Mouse (Mus musculus) cortical plate, adult 2 months (tissue): ENCODE results near the gene Svep1. TPM values are rescaled to one million over a fixed set of nuclear protein-coding genes. Genes with fewer than 3 reads are reported as not detected.

Source experiments
- H3K27ac ChIP-seq: fragments of 200-500 bp; 2 replicates; pipeline ENCODE4 v1.5.1; 2012; ENCODE audit warnings: low read length, control low read depth, inconsistent platforms; ENCODE audit not compliant: insufficient read depth
- H3K4me1 ChIP-seq: fragments of 200-500 bp; 2 replicates; pipeline ENCODE4 v1.6.1; 2011; ENCODE audit warnings: low read length; ENCODE audit not compliant: control insufficient read depth, insufficient read depth
- H3K4me3 ChIP-seq: fragments of 200-500 bp; 2 replicates; pipeline ENCODE4 v1.5.1; 2011; ENCODE audit warnings: mild to moderate bottlenecking, low read length, control low read depth; ENCODE audit not compliant: insufficient read depth
- CTCF ChIP-seq: fragments of 200-500 bp; IDR thresholded peaks from 2 replicates; pipeline ENCODE4 v1.5.1; 2011; ENCODE audit warnings: mild to moderate bottlenecking, control low read depth, low read length; ENCODE audit not compliant: insufficient read depth; ENCODE audit errors: extremely low read depth
- POLR2A ChIP-seq: fragments of 200-500 bp; IDR thresholded peaks from 2 replicates; pipeline ENCODE4 v1.6.1; 2011; ENCODE audit warnings: mild to moderate bottlenecking, low read length, control low read depth; ENCODE audit not compliant: insufficient read depth; ENCODE audit errors: extremely low read depth
- polyA plus RNA-seq: library from polyadenylated mRNA; depleted of rRNA; stranded (reverse); fragments of >200 nt; gene quantifications from 2 replicates; pipeline ENCODE4 v1.2.3, GENCODE M21; 2012

Svep1 gene
- polyA plus RNA-seq, 1 experiment: 0.31 TPM

GRCm38 (mm10) chr4:58173401-58173800 lies 33.3 kb downstream of the Svep1 start:
- Histone ChIP-seq H3K4me3 (no peak overlapping the region), H3K4me1 (no peaks in the 10 kb centered on the region), H3K27ac (no peak overlapping the region)
- TF ChIP-seq POLR2A (no peak), CTCF (no peak)

DNA sequence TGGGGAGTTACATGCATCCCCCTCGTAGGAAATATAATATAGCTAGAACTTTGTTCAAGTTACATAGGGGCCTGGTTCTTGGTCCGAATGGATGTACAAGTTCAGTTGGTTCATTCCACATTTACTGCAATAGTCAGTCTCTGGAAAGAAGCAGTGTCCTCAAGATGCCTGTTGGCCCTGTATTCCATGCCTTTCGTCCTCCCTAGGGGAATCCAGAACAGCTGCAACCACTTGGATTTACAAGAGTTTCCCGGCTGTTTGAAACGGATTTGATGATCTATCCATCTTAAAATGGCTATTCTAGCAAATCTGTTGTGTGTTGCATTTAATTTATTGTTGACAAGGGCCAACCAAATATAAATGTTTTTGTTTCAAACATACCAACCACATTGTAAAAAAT lies 36.2 kb downstream of the Svep1 start:
- H3K4me3 ChIP-seq: no peak overlapping the region
- TF ChIP-seq CTCF: no peak
- no peak for TF ChIP-seq POLR2A

DNA sequence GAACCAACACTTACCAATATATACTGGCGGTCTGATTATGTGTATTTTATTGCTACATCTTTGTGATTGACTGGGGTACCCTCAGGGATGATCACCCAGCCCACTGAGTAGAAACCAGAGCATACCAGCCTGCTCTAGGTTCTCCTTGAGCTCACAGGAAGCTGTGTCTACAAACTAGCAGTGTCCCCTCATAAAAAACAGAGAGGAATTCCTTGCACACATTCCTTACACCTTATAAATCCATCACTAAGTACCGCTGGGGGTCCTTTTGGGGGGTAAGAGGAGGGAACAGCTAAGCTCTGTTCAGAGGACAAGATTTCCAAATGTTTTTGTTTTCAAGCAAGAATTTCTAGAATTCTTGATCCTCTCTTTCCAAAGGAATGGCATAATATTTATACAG lies 36.7 kb downstream of the Svep1 start:
- Histone ChIP-seq H3K4me1 (no peaks in the 10 kb centered on the region), H3K27ac (no peak overlapping the region), H3K4me3 (no peak overlapping the region)
- TF ChIP-seq CTCF (no peak), POLR2A (no peak)

More for the DNA sequence above, 36.2 kb downstream of the Svep1 start:
- H3K27ac ChIP-seq: no peak overlapping the region
- no peaks in the 10 kb centered on the region for H3K4me1 ChIP-seq

DNA sequence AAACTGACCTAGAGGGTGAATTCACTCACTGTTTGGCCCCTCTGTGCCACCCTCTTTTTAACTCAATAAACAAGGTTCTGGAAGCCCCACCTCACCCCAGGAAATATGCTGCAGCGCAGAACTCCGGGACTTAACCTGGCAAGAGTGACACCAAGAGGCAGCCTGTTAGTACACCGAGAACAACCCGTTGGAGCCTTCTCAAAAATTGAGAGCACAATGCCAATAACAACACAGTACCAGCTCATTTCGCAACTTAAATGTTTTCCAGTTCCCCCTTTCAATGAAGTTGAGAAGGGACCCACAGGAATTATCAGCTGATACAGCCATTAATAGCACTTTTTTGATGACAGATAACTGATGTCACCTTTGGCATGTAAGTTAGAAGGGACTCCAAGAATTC lies 38.3 kb downstream of the Svep1 start:
- TF ChIP-seq CTCF (no peak), POLR2A (no peak)
- H3K27ac ChIP-seq: no peak overlapping the region
- H3K4me3 ChIP-seq: no peak overlapping the region

DNA sequence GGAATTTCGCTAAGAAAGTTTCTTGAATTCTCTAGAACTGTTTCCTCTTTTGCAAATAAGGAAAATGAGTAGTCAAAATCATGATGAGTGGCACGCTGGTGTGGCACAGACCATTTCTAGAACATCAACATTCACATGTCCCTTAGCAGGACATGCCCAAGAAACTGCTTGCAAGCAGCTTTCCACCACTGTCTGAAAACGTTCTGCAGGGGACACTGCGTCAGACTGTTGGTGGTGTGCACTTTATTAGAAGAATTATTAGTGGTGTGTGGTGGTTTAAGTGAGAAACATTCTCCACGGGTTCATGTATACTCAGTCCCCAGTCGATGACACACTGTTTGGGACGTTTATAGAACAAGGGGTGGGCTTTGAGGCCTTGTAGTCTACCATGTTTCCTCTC lies 40.9 kb downstream of the Svep1 start:
- H3K4me3 ChIP-seq: no peak overlapping the region
- H3K4me1 ChIP-seq: no peaks in the 10 kb centered on the region
- TF ChIP-seq POLR2A (no peak), CTCF (no peak)
- no peak overlapping the region for H3K27ac ChIP-seq

More for the DNA sequence above, 38.3 kb downstream of the Svep1 start:
- H3K4me1 ChIP-seq: no peaks in the 10 kb centered on the region

GRCm38 (mm10) chr4:58161901-58162300 lies 44.8 kb downstream of the Svep1 start:
- H3K4me1 ChIP-seq: no peaks in the 10 kb centered on the region
- H3K4me3 ChIP-seq: no peak overlapping the region
- TF ChIP-seq CTCF: no peak
- TF ChIP-seq POLR2A: no peak
- no peak overlapping the region for H3K27ac ChIP-seq

DNA sequence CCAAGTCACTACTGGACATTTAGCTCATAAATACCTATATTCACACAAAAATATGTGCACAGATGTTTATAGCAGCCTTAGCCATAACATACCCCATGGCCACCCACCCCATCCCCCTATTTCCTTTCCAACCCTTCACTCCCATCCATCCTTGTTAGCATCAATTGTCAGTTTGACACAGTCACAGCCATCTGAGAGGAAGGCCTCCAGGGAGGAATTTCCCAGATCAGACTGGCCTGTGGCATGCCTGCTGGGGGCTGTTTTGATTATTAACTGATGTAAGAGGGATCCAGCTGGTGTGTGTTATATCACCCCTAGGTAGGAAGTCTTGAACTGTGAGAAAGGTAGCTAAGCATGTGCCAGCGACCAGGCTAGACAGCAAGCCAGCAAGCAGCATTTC lies 47.1 kb downstream of the Svep1 start:
- Histone ChIP-seq H3K4me3 (no peak overlapping the region), H3K4me1 (no peaks in the 10 kb centered on the region), H3K27ac (no peak overlapping the region)
- TF ChIP-seq POLR2A (no peak), CTCF (no peak)

DNA sequence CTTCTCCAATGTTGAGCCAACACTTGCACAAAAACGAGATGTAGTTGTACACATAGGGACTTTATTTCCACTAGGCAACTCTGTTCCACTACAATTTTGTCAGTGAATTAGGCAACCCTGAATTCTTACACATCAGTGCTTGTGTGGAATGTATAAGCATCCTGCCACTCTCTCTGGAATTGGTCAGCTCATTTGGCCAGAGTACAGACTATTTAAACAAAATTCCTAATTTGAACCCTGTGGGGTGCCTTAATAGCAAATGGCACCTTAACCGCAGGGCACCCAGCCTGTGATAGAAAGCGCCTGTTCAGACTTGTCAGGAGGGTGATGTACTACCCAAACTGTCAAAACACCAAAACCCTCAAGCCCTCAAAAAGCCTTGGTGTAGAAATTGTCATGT lies 56.4 kb downstream of the Svep1 start:
- Histone ChIP-seq H3K27ac (no peak overlapping the region), H3K4me1 (no peaks in the 10 kb centered on the region), H3K4me3 (no peak overlapping the region)
- TF ChIP-seq CTCF (no peak), POLR2A (no peak)

- Histone ChIP-seq H3K4me3 (no peak overlapping the region), H3K27ac (no peak overlapping the region), H3K4me1 (no peaks in the 10 kb centered on the region)
- TF ChIP-seq POLR2A (no peak), CTCF (no peak)
Measured at GRCm38 (mm10) chr4:58149186-58149585, 57.5 kb downstream of the Svep1 start.

GRCm38 (mm10) chr4:58148547-58148946 lies 58.1 kb downstream of the Svep1 start:
- H3K4me1 ChIP-seq: no peaks in the 10 kb centered on the region
- H3K27ac ChIP-seq: no peak overlapping the region
- no peak for TF ChIP-seq POLR2A
- TF ChIP-seq CTCF: no peak
- no peak overlapping the region for H3K4me3 ChIP-seq

DNA sequence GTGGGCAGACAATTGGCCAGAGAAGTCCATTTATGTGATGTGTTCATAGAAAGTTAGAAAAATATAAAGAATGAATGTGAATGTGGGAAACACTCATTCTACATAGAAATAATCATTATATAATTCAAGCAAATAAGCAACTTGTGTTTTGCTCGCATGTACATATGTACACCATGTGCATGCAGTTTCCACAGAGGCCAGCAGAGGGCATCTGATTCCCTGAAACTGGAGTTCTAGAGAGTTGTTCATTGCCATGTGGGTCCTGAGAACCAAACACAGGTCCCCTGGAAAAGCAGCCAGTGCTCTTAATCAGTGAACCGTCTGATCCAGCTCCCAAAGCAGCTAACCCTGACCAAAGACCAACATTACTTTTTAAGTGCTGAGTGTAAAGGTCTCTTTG lies 60.0 kb downstream of the Svep1 start:
- TF ChIP-seq CTCF: no peak
- no peak overlapping the region for H3K27ac ChIP-seq
- H3K4me3 ChIP-seq: no peak overlapping the region
- no peaks in the 10 kb centered on the region for H3K4me1 ChIP-seq
